In genomic region chr11:8660951-8661350, GRCm38 (mm10) we compare ENCODE assay signal across 31 mouse cellular contexts. TPM values are rescaled to one million over a fixed set of nuclear protein-coding genes. Genes with fewer than 3 reads are reported as not detected.
DNase-seq lines count a peak whose midpoint lies in the region; ATAC-seq and TF ChIP-seq lines count a peak whose summit lies in the region.
"Had no signal": no experiment of that assay in that cellular context is flagged by ENCODE, and none has a peak within 500 bp of the region (broad histone marks: within the 10 kb centered on the region; RNA-seq: fewer than 3 reads in every experiment).

No protein-coding gene starts in this region.

- H3K27me3 ChIP-seq in lung, embryonic 16.5 days (ENCODE audit: control insufficient read depth, insufficient read depth, low read depth, low read length), result no peaks in the 10 kb centered on the region
- H3K27me3 ChIP-seq in intestine, embryonic 15.5 days (replicated peaks), result no peaks in the 10 kb centered on the region
- no peaks in the 10 kb centered on the region for H3K27me3 ChIP-seq in limb, embryonic 13.5 days
- H3K27me3 ChIP-seq: kidney, embryonic 15.5 days had no signal

- no peak overlapping the region for H3K27ac ChIP-seq in lung, embryonic 16.5 days (ENCODE audit: low read length)
- H3K27ac ChIP-seq in intestine, embryonic 15.5 days, result no peak overlapping the region; the same call in 1 of the 2 replicates
- no peak overlapping the region for H3K27ac ChIP-seq in limb, embryonic 13.5 days
- H3K27ac ChIP-seq: forebrain, embryonic 13.5 days; heart, embryonic 10.5 days; hindbrain, embryonic 12.5 days; hindbrain, postnatal 0 days; liver, embryonic 15.5 days; midbrain, embryonic 10.5 days; midbrain, embryonic 15.5 days; neural tube, embryonic 15.5 days; stomach, postnatal 0 days had no signal

- no peak for TF ChIP-seq POLR2A in lung, adult 2 months (IDR thresholded peaks at IDR 0.05; ENCODE audit: borderline replicate concordance, extremely low read depth, low read depth, low read length)

- intact Hi-C loops in heart, postnatal 36 days (cut with DNase I), result no loop called here

- H3K4me1 ChIP-seq in lung, embryonic 16.5 days (replicated peaks; ENCODE audit: control insufficient read depth, insufficient read depth, low read length), result peaks cover 49% of the 10 kb centered on the region
- H3K4me1 ChIP-seq in lung, adult 2 months (ENCODE audit: control insufficient read depth, insufficient read depth, low read length), result peaks cover 11% of the 10 kb centered on the region
- peaks cover 50% of the 10 kb centered on the region for H3K4me1 ChIP-seq in intestine, embryonic 15.5 days (replicated peaks)
- peaks cover 86% of the 10 kb centered on the region for H3K4me1 ChIP-seq in limb, embryonic 13.5 days

- peak overlapping the region; percentile 12; the same call in 1 of the 2 replicates for H3K4me2 ChIP-seq in lung, embryonic 16.5 days (ENCODE audit: low read depth, low read length)
- 0 out of 2 replicates have a peak overlapping the region, but pooled peaks have one; percentile 26 for H3K4me2 ChIP-seq in intestine, embryonic 15.5 days (replicated peaks)
- H3K4me2 ChIP-seq in limb, embryonic 13.5 days (replicated peaks), result peak overlapping the region; percentile 88
- H3K4me2 ChIP-seq: forebrain, embryonic 13.5 days; hindbrain, embryonic 12.5 days; liver, embryonic 15.5 days; midbrain, embryonic 15.5 days; neural tube, embryonic 15.5 days had no signal

- H3K4me3 ChIP-seq in lung, embryonic 16.5 days (ENCODE audit: low read length), result no peak overlapping the region
- H3K4me3 ChIP-seq in lung, adult 2 months (replicated peaks; ENCODE audit: extremely low read depth, low read depth, low read length), result no peak overlapping the region
- no peak overlapping the region for H3K4me3 ChIP-seq in intestine, embryonic 15.5 days (replicated peaks)
- peak overlapping the region; percentile 10; the same call in 1 of the 2 replicates for H3K4me3 ChIP-seq in limb, embryonic 13.5 days
- H3K4me3 ChIP-seq: forebrain, embryonic 13.5 days; heart, embryonic 10.5 days; heart, embryonic 15.5 days; hindbrain, embryonic 12.5 days; kidney, embryonic 15.5 days; layer of hippocampus, adult 2 months; liver, embryonic 15.5 days; midbrain, embryonic 10.5 days; midbrain, embryonic 15.5 days; neural tube, embryonic 15.5 days had no signal

- no peak overlapping the region for H3K9ac ChIP-seq in lung, embryonic 16.5 days (ENCODE audit: low read length)
- no peak overlapping the region for H3K9ac ChIP-seq in intestine, embryonic 15.5 days
- H3K9ac ChIP-seq in limb, embryonic 13.5 days, result no peak overlapping the region
- H3K9ac ChIP-seq: forebrain, embryonic 13.5 days; heart, embryonic 15.5 days; hindbrain, embryonic 12.5 days; kidney, embryonic 15.5 days; liver, embryonic 15.5 days; midbrain, embryonic 15.5 days; neural tube, embryonic 15.5 days had no signal

- DNase-seq in lung, adult 2 months, result no peak
- DNase-seq in heart, postnatal 36 days, result no peak
- DNase-seq in layer of hippocampus, postnatal 10 days (ENCODE audit: low spot score in 2 of 2), result no peak
- DNase-seq: adrenal gland, postnatal 36 days; cerebellum, adult 2 months; cerebellum, postnatal 36 days; gastrocnemius, postnatal 14 days; heart, adult 11 months; kidney, adult 11 months; kidney, postnatal 36 days; right cerebral cortex, postnatal 4 days; thymus, adult 18-20 months; thymus, postnatal 25 days had no signal

- ATAC-seq in lung, embryonic 16.5 days (ENCODE audit: low read depth), result no peak
- ATAC-seq in intestine, embryonic 15.5 days, result no peak
- ATAC-seq in limb, embryonic 13.5 days (ENCODE audit: low FRiP score, low read depth), result no peak
- no peak for ATAC-seq in megakaryocyte progenitor cell, adult 5-6 weeks (replicated peaks; ENCODE audit: poor library complexity)
- ATAC-seq: CD4-positive, CD25-positive, alpha-beta regulatory T cell, adult 4 months; forebrain, embryonic 13.5 days; hindbrain, postnatal 0 days; lung, postnatal 0 days; midbrain, embryonic 15.5 days had no signal

- TF ChIP-seq CTCF in lung, adult 2 months (IDR thresholded peaks at IDR 0.05; ENCODE audit: insufficient read depth, low read length), result no peak

- 0 out of 2 replicates have a peak, but pooled peaks cover 2% of the 10 kb centered on the region for H3K36me3 ChIP-seq in lung, embryonic 16.5 days (ENCODE audit: control insufficient read depth, insufficient read depth, low read length)
- H3K36me3 ChIP-seq in intestine, embryonic 15.5 days, result 0 out of 2 replicates have a peak, but pooled peaks cover 4% of the 10 kb centered on the region
- 0 out of 2 replicates have a peak, but pooled peaks cover 9% of the 10 kb centered on the region for H3K36me3 ChIP-seq in limb, embryonic 13.5 days
- H3K36me3 ChIP-seq: heart, embryonic 15.5 days; hindbrain, embryonic 12.5 days; liver, embryonic 15.5 days; midbrain, embryonic 10.5 days; midbrain, embryonic 15.5 days; neural tube, embryonic 15.5 days had no signal

- H3K9me3 ChIP-seq in lung, embryonic 16.5 days (ENCODE audit: control insufficient read depth, low read length), result peaks cover 3% of the 10 kb centered on the region; the same call in 1 of the 2 replicates
- H3K9me3 ChIP-seq in intestine, embryonic 15.5 days, result no peaks in the 10 kb centered on the region
- peaks cover 9% of the 10 kb centered on the region for H3K9me3 ChIP-seq in limb, embryonic 13.5 days
- H3K9me3 ChIP-seq: forebrain, embryonic 13.5 days; heart, embryonic 10.5 days; heart, embryonic 15.5 days; hindbrain, embryonic 12.5 days; kidney, embryonic 15.5 days; liver, embryonic 15.5 days; midbrain, embryonic 10.5 days; midbrain, embryonic 15.5 days; neural tube, embryonic 15.5 days had no signal

- 60% methylated on average over 4 of the region's 4 CpGs for WGBS in lung, embryonic 16.5 days
- WGBS in lung, adult 2 months, result 82% methylated on average over 4 of the region's 4 CpGs
- 60% methylated on average over 4 of the region's 4 CpGs for WGBS in intestine, embryonic 15.5 days
- WGBS in limb, embryonic 13.5 days, result 36% methylated on average over 4 of the region's 4 CpGs

RNA-seq across cellular contexts. Expression of gene Tns3, which starts 3.4 kb away (rescaled TPM):
- 54.2 and 58.1 TPM in 2 replicates for polyA plus RNA-seq in lung, embryonic 16.5 days (2015; fragmentation: Nextera tagmentation; extraction: Ambion mirVana)
- polyA plus RNA-seq in lung, adult 2 months (2012; rRNA removed), result 160 and 164 TPM in 2 replicates
- 21.1 and 22.9 TPM in 2 replicates for polyA plus RNA-seq in intestine, embryonic 15.5 days (2015; fragmentation: Nextera tagmentation; extraction: Ambion mirVana)
- polyA plus RNA-seq in limb, embryonic 13.5 days (2015; fragmentation: Nextera tagmentation; extraction: Ambion mirVana), result 42.9 and 45.3 TPM in 2 replicates
- 20.8 and 27.0 TPM in 2 replicates for total RNA-seq in megakaryocyte progenitor cell, adult 5-6 weeks (2015)
- total RNA-seq in megakaryocyte progenitor cell, adult 5-6 weeks (2017), result 11.5 and 11.7 TPM in 2 replicates
- total RNA-seq in heart, postnatal 36 days (2021), result 10 to 100 TPM; 18.9 to 24.0 TPM
- 10 to 100 TPM; 39.5 to 42.5 TPM for total RNA-seq in layer of hippocampus, postnatal 10 days (2021)

Comparison
In these comparisons a context has a peak if more than half of its experiments do, and no peak if none do; other contexts are left out.
1. H3K4me2 ChIP-seq: peak in every context shown above with its lines; median percentile 88 in limb, embryonic 13.5 days; 26 in intestine, embryonic 15.5 days; 12 in lung, embryonic 16.5 days.